Mouse (Mus musculus) hindbrain, postnatal 0 days (tissue): ENCODE results near the gene Tfe3. TPM values are rescaled to one million over a fixed set of nuclear protein-coding genes. Genes with fewer than 3 reads are reported as not detected.
"Not testable (repeated sequence)": the region's sequence is repeated elsewhere in the genome, so short reads cannot be mapped to it uniquely, and the experiment has no call there.

Experiments used
- ATAC-seq: fragments of 200-750 bp; cut with Nextera tagmentation; 2 replicates; pipeline ENCODE4 v1.8.0; 2017; ENCODE audit warnings: mild to moderate bottlenecking, moderate TSS enrichment, moderate library complexity
- DNase-seq: peaks from one replicate; pipeline ENCODE4 v3.0.0-alpha.2; 2015; ENCODE audit warnings: low spot score
- H3K27ac ChIP-seq: fragments of 300-500 bp; sonication (generic); 2 replicates; pipeline ENCODE4 v1.5.1; 2014; ENCODE audit warnings: mild to moderate bottlenecking
- H3K27me3 ChIP-seq: fragments of 300-500 bp; sonication (generic); 2 replicates; pipeline ENCODE4 v1.6.1; 2014; ENCODE audit warnings: low read length, mixed read lengths; ENCODE audit not compliant: insufficient read depth
- H3K36me3 ChIP-seq: fragments of 300-500 bp; sonication (generic); 2 replicates; pipeline ENCODE4 v1.6.1; 2014; ENCODE audit warnings: low read length, mixed read lengths; ENCODE audit not compliant: insufficient read depth
- H3K4me1 ChIP-seq: fragments of 300-500 bp; sonication (generic); 2 replicates; pipeline ENCODE4 v1.6.1; 2014; ENCODE audit warnings: antibody characterized with exemption, low read length, mixed read lengths; ENCODE audit not compliant: insufficient read depth
- H3K4me2 ChIP-seq: fragments of 300-500 bp; sonication (generic); 2 replicates; pipeline ENCODE4 v1.6.1; 2014; ENCODE audit warnings: low read depth, mild to moderate bottlenecking, low read length, moderate library complexity, mixed read lengths
- H3K4me3 ChIP-seq: fragments of 300-500 bp; sonication (generic); 2 replicates; pipeline ENCODE4 v1.5.1; 2014; ENCODE audit warnings: low read length
- H3K9ac ChIP-seq: fragments of 300-500 bp; sonication (generic); replicated peaks from 2 replicates; pipeline ENCODE4 v1.6.1; 2014; ENCODE audit warnings: mild to moderate bottlenecking, low read length, moderate library complexity, mixed read lengths
- H3K9me3 ChIP-seq: fragments of 300-500 bp; sonication (generic); 2 replicates; pipeline ENCODE4 v1.6.1; 2016; ENCODE audit warnings: low read length, mixed read lengths
- CTCF ChIP-seq: IDR thresholded peaks from 2 replicates; pipeline ENCODE4 v1.5.1; 2016; ENCODE audit warnings: antibody characterized with exemption, control low read depth, low read depth
- WGBS: fragments of 180-500 bp; shearing (Covaris S2); extraction: QIAGEN DNeasy Blood & Tissue Kit; methylation state at CpG from one replicate; pipeline ENCODE4 v1.1.7; 2014; 5-methylcytosine and 5-hydroxymethylcytosine counted together
- microRNA counts: library from miRNA; unstranded; fragments of <30 nt; microRNA quantifications from one replicate; lab custom pipeline; 2015
- microRNA-seq, 2 experiments: library from miRNA; unstranded; fragments of <30 nt; microRNA quantifications; one replicate each; pipeline ENCODE4; 2016
- polyA plus RNA-seq: library from polyadenylated mRNA; unstranded; fragments of >200 nt; fragmentation: Nextera tagmentation; extraction: Ambion mirVana; gene quantifications from 2 replicates; pipeline ENCODE4 v1.2.1, GENCODE M21; 2015
- total RNA-seq: library from RNA; depleted of rRNA; stranded (reverse); fragments of >200 nt; gene quantifications from 2 replicates; pipeline ENCODE4 v1.2.3, GENCODE M21; 2014; rRNA removed

Gene Tfe3
- total and polyA plus RNA-seq, 2 experiments from 2014 or later = 21.4 to 36.1 TPM

GRCm38 (mm10) chrX:7815016-7815415, 52.7 kb downstream of the Tfe3 start:
- 53% methylated on average over 8 of the region's 8 CpGs for WGBS
- H3K27ac ChIP-seq, H3K4me1 ChIP-seq, H3K27me3 ChIP-seq, H3K9me3 ChIP-seq, H3K4me2 ChIP-seq, H3K4me3 ChIP-seq, H3K36me3 ChIP-seq, H3K9ac ChIP-seq: not testable (repeated sequence)
- peak; percentile 63; the same call in 1 of the 2 replicates for ATAC-seq
- peak; percentile 31 for DNase-seq
- TF ChIP-seq CTCF = peak; percentile 47

- Histone ChIP-seq H3K4me2 (peak within 1 kb of the TSS; percentile 58), H3K4me3 (peak within 1 kb of the TSS; percentile 42), H3K27ac (no peak within 1 kb of the TSS), H3K27me3 (no peaks in the 10 kb centered on the region), H3K36me3 (no peaks in the 10 kb centered on the region; the same call in 1 of the 2 replicates), H3K4me1 (no peaks in the 10 kb centered on the region), H3K9me3 (no peaks in the 10 kb centered on the region), H3K9ac (peak within 1 kb of the TSS; percentile 48)
- ATAC-seq = peak; percentile 84
- peak; percentile 63 for DNase-seq
- TF ChIP-seq CTCF = no peak
- WGBS = 34% methylated on average over 24 of the region's 24 CpGs
Observed at GRCm38 (mm10) chrX:7821865-7822779, 59.8 kb downstream of the Tfe3 start, which contains the start of gene Kcnd1. Gene Kcnd1 (plus strand): TSS chrX:7822289.

MicroRNAs within 50 kb of the gene (microRNA counts, 519-probe panel; counts per million panel counts)
- microRNA mmu-miR-1198 (lab: Ali Mortazavi, UCI) = 3,410 counts per million, percentile 57 among the panel's probes with 10 or more counts

Small RNAs within 50 kb of the gene (microRNA-seq; reads per million reads assigned to microRNA genes)
- gene Mir1198 = 32.6 to 33.3 reads per million in 2 experiments

Other genes with a start within 250 kb of the Tfe3 start
- gene Foxp3, start 188.9 kb upstream of the Tfe3 start, total RNA-seq = not detected in 2 replicates
- gene Foxp3, start 188.9 kb upstream of the Tfe3 start, polyA plus RNA-seq = 0.08 and 0.10 TPM in 2 replicates
- gene Ppp1r3f, start 188.3 kb upstream of the Tfe3 start, total RNA-seq = 19.7 and 23.3 TPM in 2 replicates
- 7.1 and 8.6 TPM in 2 replicates for gene Ppp1r3f, start 188.3 kb upstream of the Tfe3 start, polyA plus RNA-seq
- 35.6 and 47.6 TPM in 2 replicates for gene Ccdc22, start 157.0 kb upstream of the Tfe3 start, total RNA-seq
- 20.5 and 21.5 TPM in 2 replicates for gene Ccdc22, start 157.0 kb upstream of the Tfe3 start, polyA plus RNA-seq
- 0.10 TPM in 1 of 2 replicates, not detected in the other for gene Cacna1f, start 155.5 kb upstream of the Tfe3 start, total RNA-seq
- 0.11 and 0.33 TPM in 2 replicates for gene Cacna1f, start 155.5 kb upstream of the Tfe3 start, polyA plus RNA-seq
- gene Syp, start 124.1 kb upstream of the Tfe3 start, total RNA-seq = 500 and 512 TPM in 2 replicates
- 320 and 325 TPM in 2 replicates for gene Syp, start 124.1 kb upstream of the Tfe3 start, polyA plus RNA-seq
- 1.6 and 1.8 TPM in 2 replicates for gene Prickle3, start 105.3 kb upstream of the Tfe3 start, total RNA-seq
- gene Prickle3, start 105.3 kb upstream of the Tfe3 start, polyA plus RNA-seq = 1.1 and 1.6 TPM in 2 replicates
- gene Plp2, start 91.2 kb upstream of the Tfe3 start, total RNA-seq = 12.9 and 27.7 TPM in 2 replicates
- 25.2 and 26.5 TPM in 2 replicates for gene Plp2, start 91.2 kb upstream of the Tfe3 start, polyA plus RNA-seq
- 4.2 TPM in 1 of 2 replicates, not detected in the other for gene Magix, start 81.3 kb upstream of the Tfe3 start, total RNA-seq
- gene Magix, start 81.3 kb upstream of the Tfe3 start, polyA plus RNA-seq = 0.18 and 0.29 TPM in 2 replicates
- gene Gpkow, start 65.4 kb upstream of the Tfe3 start, total RNA-seq = 11.0 and 12.0 TPM in 2 replicates
- gene Gpkow, start 65.4 kb upstream of the Tfe3 start, polyA plus RNA-seq = 38.4 and 38.8 TPM in 2 replicates
- gene Wdr45, start 48.2 kb upstream of the Tfe3 start, total RNA-seq = 33.2 and 40.6 TPM in 2 replicates
- gene Wdr45, start 48.2 kb upstream of the Tfe3 start, polyA plus RNA-seq = 34.0 and 36.4 TPM in 2 replicates
- gene Gm45208, start 40.3 kb upstream of the Tfe3 start, total RNA-seq = not detected in 2 replicates
- 0.66 and 1.2 TPM in 2 replicates for gene Gm45208, start 40.3 kb upstream of the Tfe3 start, polyA plus RNA-seq
- gene Praf2, start 34.1 kb upstream of the Tfe3 start, total RNA-seq = 134 and 137 TPM in 2 replicates
- 129 and 134 TPM in 2 replicates for gene Praf2, start 34.1 kb upstream of the Tfe3 start, polyA plus RNA-seq
- gene Ccdc120, start 11.7 kb upstream of the Tfe3 start, total RNA-seq = 183 and 387 TPM in 2 replicates
- gene Ccdc120, start 11.7 kb upstream of the Tfe3 start, polyA plus RNA-seq = 47.6 and 53.3 TPM in 2 replicates
- gene Gripap1, start 27.2 kb downstream of the Tfe3 start, total RNA-seq = 23.4 and 28.3 TPM in 2 replicates
- 61.1 and 62.8 TPM in 2 replicates for gene Gripap1, start 27.2 kb downstream of the Tfe3 start, polyA plus RNA-seq
- gene Kcnd1, start 59.7 kb downstream of the Tfe3 start, total RNA-seq = 3.1 and 3.4 TPM in 2 replicates
- 4.1 and 5.9 TPM in 2 replicates for gene Kcnd1, start 59.7 kb downstream of the Tfe3 start, polyA plus RNA-seq
- gene Otud5, start 78.8 kb downstream of the Tfe3 start, total RNA-seq = 64.9 and 75.8 TPM in 2 replicates
- gene Otud5, start 78.8 kb downstream of the Tfe3 start, polyA plus RNA-seq = 36.8 and 37.3 TPM in 2 replicates
- 13.9 and 18.3 TPM in 2 replicates for gene Pim2, start 115.7 kb downstream of the Tfe3 start, total RNA-seq
- 20.8 and 22.3 TPM in 2 replicates for gene Pim2, start 115.7 kb downstream of the Tfe3 start, polyA plus RNA-seq
- gene Slc35a2, start 121.5 kb downstream of the Tfe3 start, total RNA-seq = 38.0 and 61.0 TPM in 2 replicates
- 43.7 and 46.2 TPM in 2 replicates for gene Slc35a2, start 121.5 kb downstream of the Tfe3 start, polyA plus RNA-seq
- 83.8 and 100 TPM in 2 replicates for gene Pqbp1, start 136.7 kb downstream of the Tfe3 start, total RNA-seq
- 200 and 201 TPM in 2 replicates for gene Pqbp1, start 136.7 kb downstream of the Tfe3 start, polyA plus RNA-seq
- gene Timm17b, start 136.8 kb downstream of the Tfe3 start, total RNA-seq = 37.3 and 47.4 TPM in 2 replicates
- gene Timm17b, start 136.8 kb downstream of the Tfe3 start, polyA plus RNA-seq = 125 and 133 TPM in 2 replicates
- not detected in 2 replicates for gene Gm10491, start 145.3 kb downstream of the Tfe3 start, total RNA-seq
- not detected in 2 replicates for gene Gm10491, start 145.3 kb downstream of the Tfe3 start, polyA plus RNA-seq
- not detected in 2 replicates for gene Gm10490, start 147.0 kb downstream of the Tfe3 start, total RNA-seq
- not detected in 2 replicates for gene Gm10490, start 147.0 kb downstream of the Tfe3 start, polyA plus RNA-seq
- gene Pcsk1n, start 157.3 kb downstream of the Tfe3 start, total RNA-seq = 124 and 154 TPM in 2 replicates
- 465 and 477 TPM in 2 replicates for gene Pcsk1n, start 157.3 kb downstream of the Tfe3 start, polyA plus RNA-seq
- not detected in 2 replicates for gene Eras, start 166.0 kb downstream of the Tfe3 start, total RNA-seq
- not detected in 2 replicates for gene Eras, start 166.0 kb downstream of the Tfe3 start, polyA plus RNA-seq
- gene Hdac6, start 185.3 kb downstream of the Tfe3 start, total RNA-seq = 97.9 and 105 TPM in 2 replicates
- gene Hdac6, start 185.3 kb downstream of the Tfe3 start, polyA plus RNA-seq = 54.5 and 57.4 TPM in 2 replicates
- not detected in 2 replicates for gene Gata1, start 215.5 kb downstream of the Tfe3 start, total RNA-seq
- gene Gata1, start 215.5 kb downstream of the Tfe3 start, polyA plus RNA-seq = not detected in 2 replicates